Mouse (Mus musculus) embryonic facial prominence, embryonic 11.5 days (tissue): ENCODE data around the gene Lemd1. TPM values are rescaled to one million over a fixed set of nuclear protein-coding genes. Genes with fewer than 3 reads are reported as not detected.

Experiments
- ATAC-seq: fragments of 200-750 bp; cut with Nextera tagmentation; replicated peaks from 2 replicates; pipeline ENCODE4 v1.8.0; 2017; ENCODE audit warnings: low read depth; ENCODE audit not compliant: insufficient number of reproducible peaks, low FRiP score, low TSS enrichment
- DNase-seq: peaks from one replicate; pipeline ENCODE4 v3.0.0-alpha.2; 2015; ENCODE audit warnings: low spot score
- H3K27ac ChIP-seq: fragments of 300-500 bp; sonication (generic); replicated peaks from 2 replicates; pipeline ENCODE4 v1.5.1; 2014; ENCODE audit warnings: mild to moderate bottlenecking, low read depth, low read length, control low read depth
- H3K27me3 ChIP-seq: fragments of 300-500 bp; sonication (generic); 2 replicates; pipeline ENCODE4 v1.6.1; 2014; ENCODE audit warnings: mild to moderate bottlenecking, low read length, moderate library complexity, mixed read lengths; ENCODE audit not compliant: control insufficient read depth, insufficient read depth
- H3K36me3 ChIP-seq: fragments of 300-500 bp; sonication (generic); replicated peaks from 2 replicates; pipeline ENCODE4 v1.6.1; 2014; ENCODE audit warnings: low read depth, mild to moderate bottlenecking, low read length, moderate library complexity, mixed read lengths; ENCODE audit not compliant: control insufficient read depth, insufficient read depth
- H3K4me1 ChIP-seq: fragments of 300-500 bp; sonication (generic); 2 replicates; pipeline ENCODE4 v1.6.1; 2014; ENCODE audit warnings: low read length, mixed read lengths; ENCODE audit not compliant: control insufficient read depth, insufficient read depth
- H3K4me2 ChIP-seq: fragments of 300-500 bp; sonication (generic); 2 replicates; pipeline ENCODE4 v1.6.1; 2014; ENCODE audit warnings: low read depth, mild to moderate bottlenecking, control low read depth, low read length, moderate library complexity
- H3K4me3 ChIP-seq: fragments of 300-500 bp; sonication (generic); 2 replicates; pipeline ENCODE4 v1.5.1; 2014; ENCODE audit warnings: low read depth, low read length, control low read depth
- H3K9ac ChIP-seq: fragments of 300-500 bp; sonication (generic); replicated peaks from 2 replicates; pipeline ENCODE4 v1.6.1; 2014; ENCODE audit warnings: mild to moderate bottlenecking, control low read depth, low read length
- H3K9me3 ChIP-seq: fragments of 300-500 bp; sonication (generic); replicated peaks from 2 replicates; pipeline ENCODE4 v1.6.1; 2016; ENCODE audit warnings: mild to moderate bottlenecking, low read length, inconsistent platforms, mixed read lengths; ENCODE audit not compliant: control insufficient read depth
- WGBS: fragments of 180-500 bp; shearing (Covaris S2); extraction: QIAGEN DNeasy Blood & Tissue Kit; methylation state at CpG from one replicate; pipeline ENCODE4 v1.1.7; 2014; 5-methylcytosine and 5-hydroxymethylcytosine counted together
- polyA plus RNA-seq: library from polyadenylated mRNA; unstranded; fragments of >200 nt; fragmentation: Nextera tagmentation; extraction: Ambion mirVana; gene quantifications from 2 replicates; pipeline ENCODE4 v1.2.1, GENCODE M21; 2014

Gene Lemd1
- polyA plus RNA-seq, 1 experiment from 2014 or later = 1.1 TPM

DNA sequence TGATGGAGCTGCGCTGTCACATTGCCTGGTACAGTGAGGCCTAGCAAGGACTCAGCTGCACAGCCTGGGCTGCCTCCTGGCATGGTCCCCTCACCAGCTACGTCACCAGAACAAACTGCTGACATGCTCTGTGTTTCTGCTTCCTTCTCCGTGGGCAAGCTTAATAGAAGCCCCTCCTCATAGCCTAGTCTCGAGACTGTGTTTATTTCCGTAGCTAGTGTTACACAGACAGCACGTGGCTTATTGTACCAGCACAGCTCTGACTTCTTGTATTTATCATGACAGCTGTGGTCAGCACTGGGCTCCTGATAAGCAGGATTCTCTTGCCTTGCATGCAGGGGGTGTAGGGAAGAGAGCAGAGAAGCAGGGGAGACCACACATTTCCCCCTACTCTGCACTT lies 54.9 kb downstream of the Lemd1 start:
- Histone ChIP-seq H3K9me3 (no peaks in the 10 kb centered on the region), H3K27me3 (no peaks in the 10 kb centered on the region), H3K36me3 (no peaks in the 10 kb centered on the region), H3K4me2 (no peak overlapping the region), H3K9ac (no peak overlapping the region), H3K4me1 (no peaks in the 10 kb centered on the region), H3K27ac (no peak overlapping the region), H3K4me3 (no peak overlapping the region)
- ATAC-seq (no peak), DNase-seq (no peak)
- 58% methylated on average over 6 of the region's 6 CpGs for WGBS

DNA sequence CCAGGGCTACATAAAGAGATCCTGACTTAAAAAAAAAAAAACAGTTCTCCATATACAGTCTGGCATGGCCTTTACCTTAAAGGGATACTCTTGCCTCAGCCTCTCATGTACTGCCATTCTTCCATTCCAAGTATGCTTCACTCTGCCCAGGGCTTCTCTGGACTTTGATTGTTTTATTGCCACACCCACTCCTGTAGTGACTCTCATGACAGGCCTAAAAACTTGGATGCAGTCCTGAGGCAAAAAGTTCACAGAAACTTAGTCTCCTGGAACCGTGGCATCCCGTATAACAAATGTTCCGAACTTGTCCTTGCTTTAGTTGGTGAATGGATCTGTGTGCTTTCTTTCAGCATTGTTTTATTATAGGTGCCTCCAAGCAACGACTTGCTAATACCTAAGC lies 55.4 kb downstream of the Lemd1 start:
- WGBS = 91% methylated on average over 4 of the region's 4 CpGs
- Histone ChIP-seq H3K9ac (no peak overlapping the region), H3K27ac (no peak overlapping the region), H3K4me2 (no peak overlapping the region), H3K36me3 (no peaks in the 10 kb centered on the region), H3K4me3 (no peak overlapping the region), H3K9me3 (no peaks in the 10 kb centered on the region), H3K27me3 (no peaks in the 10 kb centered on the region), H3K4me1 (no peaks in the 10 kb centered on the region)
- ATAC-seq = no peak
- no peak for DNase-seq

DNA sequence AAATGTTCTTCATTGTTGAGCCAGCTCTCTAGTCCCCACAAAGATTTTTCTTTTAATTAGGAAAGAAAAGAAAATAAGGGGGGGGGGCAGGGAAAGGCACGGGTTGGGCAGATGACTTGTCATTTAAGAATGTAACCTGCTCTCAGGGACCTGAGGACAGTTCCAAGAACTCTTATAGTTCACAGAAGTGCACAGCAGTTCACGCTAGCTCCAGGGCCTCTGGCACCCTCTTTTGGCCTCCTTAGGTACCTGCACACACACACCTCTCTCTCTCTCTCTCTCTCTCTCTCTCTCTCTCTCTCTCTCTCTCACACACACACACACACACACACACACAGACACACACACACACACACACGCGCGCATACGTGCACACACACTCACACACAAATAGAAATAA lies 63.2 kb downstream of the Lemd1 start:
- 79% methylated on average over 6 of the region's 6 CpGs for WGBS

DNA sequence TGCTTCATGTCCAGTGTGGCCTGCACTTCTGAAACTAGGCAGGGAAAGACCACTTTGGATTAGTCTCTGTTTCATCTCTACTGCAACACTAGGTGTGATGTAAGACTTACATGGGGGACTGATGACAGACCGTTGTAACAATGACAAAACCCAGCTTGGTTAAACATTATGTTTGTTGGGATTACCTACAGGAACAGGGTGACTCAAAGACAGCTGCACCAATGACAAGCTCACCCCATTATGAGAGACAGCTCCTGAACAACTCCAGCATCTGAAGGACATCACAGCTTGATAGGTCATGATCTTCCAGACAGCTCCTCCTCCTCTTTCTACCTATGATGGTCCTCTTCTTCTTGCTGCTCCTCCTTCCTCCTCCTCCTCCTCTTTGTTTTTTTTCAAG lies 69.1 kb downstream of the Lemd1 start:
- WGBS = 93% methylated on average over 1 of the region's 1 CpGs
- no peak overlapping the region for H3K27ac ChIP-seq
- H3K4me1 ChIP-seq = no peaks in the 10 kb centered on the region
- H3K27me3 ChIP-seq = no peaks in the 10 kb centered on the region
- ATAC-seq (no peak), DNase-seq (no peak)
- H3K9me3 ChIP-seq = no peaks in the 10 kb centered on the region
- no peaks in the 10 kb centered on the region for H3K36me3 ChIP-seq
- H3K9ac ChIP-seq = no peak overlapping the region
- no peak overlapping the region for H3K4me2 ChIP-seq
- no peak overlapping the region for H3K4me3 ChIP-seq

More for the DNA sequence above, 63.2 kb downstream of the Lemd1 start:
- H3K4me2 ChIP-seq = no peak overlapping the region
- no peaks in the 10 kb centered on the region for H3K4me1 ChIP-seq
- no peak overlapping the region for H3K9ac ChIP-seq
- H3K36me3 ChIP-seq = no peaks in the 10 kb centered on the region
- no peak for DNase-seq
- no peak overlapping the region for H3K27ac ChIP-seq
- no peaks in the 10 kb centered on the region for H3K9me3 ChIP-seq
- no peak overlapping the region for H3K4me3 ChIP-seq
- ATAC-seq = no peak
- H3K27me3 ChIP-seq = no peaks in the 10 kb centered on the region

DNA sequence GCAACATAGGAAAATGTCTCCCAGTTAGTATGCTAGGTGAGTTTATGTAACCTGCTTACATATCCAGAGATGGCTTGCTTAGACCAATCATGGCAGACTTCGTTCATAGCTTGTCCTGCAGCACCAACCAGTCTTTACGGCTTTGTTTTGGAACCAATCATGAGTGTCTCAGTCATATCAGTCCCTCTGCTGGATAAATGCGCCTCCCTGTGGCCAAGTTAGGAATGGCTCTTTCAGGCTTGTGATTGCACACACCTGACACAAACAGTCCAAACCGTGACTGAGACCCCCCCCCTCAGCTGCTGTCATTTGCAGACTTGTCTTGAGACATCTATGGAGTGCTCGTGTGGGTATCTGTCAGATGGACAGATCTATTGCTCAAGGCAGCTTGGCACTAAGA lies 69.8 kb downstream of the Lemd1 start:
- ATAC-seq (no peak), DNase-seq (no peak)
- no peak overlapping the region for H3K4me2 ChIP-seq
- H3K9ac ChIP-seq = no peak overlapping the region
- H3K9me3 ChIP-seq = no peaks in the 10 kb centered on the region
- H3K36me3 ChIP-seq = no peaks in the 10 kb centered on the region
- 67% methylated on average over 5 of the region's 5 CpGs for WGBS
- H3K27me3 ChIP-seq = no peaks in the 10 kb centered on the region
- H3K4me1 ChIP-seq = no peaks in the 10 kb centered on the region
- no peak overlapping the region for H3K4me3 ChIP-seq
- no peak overlapping the region for H3K27ac ChIP-seq

DNA sequence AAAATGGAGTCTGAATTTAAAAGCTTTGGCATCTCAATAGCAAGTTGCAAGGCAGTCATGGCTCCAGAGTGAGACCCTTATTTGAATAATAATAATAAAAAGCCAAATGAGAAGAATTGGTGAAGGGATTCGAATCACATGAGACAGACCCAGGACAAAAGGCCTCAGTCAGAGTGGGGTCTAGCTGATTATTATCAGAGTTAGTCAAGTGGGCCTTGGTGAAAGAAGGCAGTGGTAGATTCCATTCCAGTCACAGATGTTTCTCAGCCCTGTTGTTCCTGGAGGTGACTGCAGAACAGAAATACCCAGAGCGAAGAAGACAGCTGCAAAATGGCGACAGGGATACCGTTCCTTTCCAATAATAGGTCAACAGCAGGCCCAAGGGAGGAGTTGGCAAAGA lies 72.4 kb downstream of the Lemd1 start:
- no peaks in the 10 kb centered on the region for H3K9me3 ChIP-seq
- WGBS = 83% methylated on average over 4 of the region's 4 CpGs
- no peaks in the 10 kb centered on the region for H3K36me3 ChIP-seq
- no peak overlapping the region for H3K4me2 ChIP-seq
- ATAC-seq (no peak), DNase-seq (no peak)
- H3K4me1 ChIP-seq = no peaks in the 10 kb centered on the region
- no peak overlapping the region for H3K4me3 ChIP-seq
- H3K27me3 ChIP-seq = no peaks in the 10 kb centered on the region
- H3K27ac ChIP-seq = no peak overlapping the region
- H3K9ac ChIP-seq = no peak overlapping the region

DNA sequence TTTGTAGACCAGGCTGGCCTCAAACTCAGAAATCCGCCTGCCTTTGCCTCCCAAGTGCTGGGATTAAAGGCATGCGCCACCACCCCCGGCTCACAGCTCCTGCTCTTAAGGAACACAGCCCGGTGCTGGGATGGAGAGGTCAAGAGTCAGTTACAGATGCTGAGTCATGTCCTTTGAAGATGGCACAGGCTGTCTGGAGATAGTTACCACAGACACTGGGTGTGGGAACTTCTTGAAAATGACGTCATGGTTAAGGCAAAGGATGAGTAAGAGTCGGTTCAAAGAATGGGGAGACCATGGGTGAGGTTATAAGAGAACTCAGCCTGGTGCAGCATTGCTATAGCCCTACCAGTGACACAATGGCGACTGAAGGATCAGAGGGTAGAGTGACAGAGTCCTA lies 73.3 kb downstream of the Lemd1 start:
- Histone ChIP-seq H3K27me3 (no peaks in the 10 kb centered on the region), H3K36me3 (no peaks in the 10 kb centered on the region), H3K4me3 (no peak overlapping the region), H3K4me2 (no peak overlapping the region), H3K27ac (no peak overlapping the region), H3K4me1 (no peaks in the 10 kb centered on the region), H3K9me3 (no peaks in the 10 kb centered on the region), H3K9ac (no peak overlapping the region)
- ATAC-seq = no peak
- DNase-seq = no peak
- 62% methylated on average over 7 of the region's 7 CpGs for WGBS

DNA sequence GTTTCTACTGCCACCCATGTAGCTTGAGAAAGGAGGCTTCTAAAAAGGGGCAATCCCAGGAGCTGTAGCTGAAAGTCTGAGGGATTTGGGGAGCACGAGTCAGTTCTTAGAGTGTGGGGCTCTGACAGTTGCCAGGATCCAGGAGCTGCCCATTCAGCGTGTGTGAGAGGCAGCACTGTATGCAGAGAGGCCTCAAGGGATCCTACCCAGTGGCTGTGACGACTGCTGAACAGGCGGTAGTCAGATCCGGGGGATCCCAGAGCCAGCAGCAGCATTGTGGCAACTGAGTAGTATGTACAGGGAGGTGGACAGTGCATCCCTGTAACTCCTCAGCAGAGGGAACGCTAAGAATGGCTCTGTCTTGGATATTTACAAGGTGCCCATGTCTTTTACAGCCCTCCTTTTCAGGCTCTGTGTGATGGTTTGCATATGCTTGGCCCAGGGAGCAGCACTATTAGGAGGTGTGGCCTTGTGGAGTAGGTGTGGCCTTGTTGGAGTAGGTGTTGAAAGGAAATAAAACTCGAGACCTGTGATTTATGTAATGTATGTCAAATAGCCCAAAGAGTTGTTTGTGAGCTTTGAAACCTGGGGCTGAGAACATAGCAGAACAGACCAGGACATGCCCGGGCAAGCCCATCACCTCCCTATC lies 74.1 kb downstream of the Lemd1 start:
- Histone ChIP-seq H3K9me3 (no peaks in the 10 kb centered on the region), H3K4me3 (no peak overlapping the region), H3K27ac (no peak overlapping the region), H3K9ac (no peak overlapping the region), H3K4me2 (no peak overlapping the region), H3K36me3 (no peaks in the 10 kb centered on the region), H3K4me1 (no peaks in the 10 kb centered on the region), H3K27me3 (no peaks in the 10 kb centered on the region)
- ATAC-seq (peak; percentile 70; the same call in 1 of the 2 replicates), DNase-seq (no peak)
- WGBS = 72% methylated on average over 8 of the region's 8 CpGs
